Mouse (Mus musculus): ENCODE results near the gene Vdac1.
"Not testable (repeated sequence)": the region's sequence is repeated elsewhere in the genome, so short reads cannot be mapped to it uniquely, and the experiment has no call there.

Vdac1 gene

GRCm38 (mm10) chr11:52374340-52374739, 13.7 kb downstream of the Vdac1 start:
- DNase-seq, result peak; percentile 78

- no peak for DNase-seq
These were observed 16.9 kb downstream of the Vdac1 start for GRCm38 (mm10) chr11:52377579-52377978.

- no peak for DNase-seq
These were observed 18.6 kb downstream of the Vdac1 start for GRCm38 (mm10) chr11:52379241-52379640.

- DNase-seq, result no peak
These were observed 23.1 kb downstream of the Vdac1 start for GRCm38 (mm10) chr11:52383741-52384140.

GRCm38 (mm10) chr11:52384667-52385066, 24.0 kb downstream of the Vdac1 start:
- no peak for DNase-seq

- DNase-seq, result no peak
These were observed 26.2 kb downstream of the Vdac1 start for GRCm38 (mm10) chr11:52386892-52387291.

- DNase-seq, result no peak
These were observed 27.5 kb downstream of the Vdac1 start for GRCm38 (mm10) chr11:52388150-52388549.

GRCm38 (mm10) chr11:52388979-52389378, 28.3 kb downstream of the Vdac1 start:
- DNase-seq, result not testable (repeated sequence)

GRCm38 (mm10) chr11:52389933-52390332, 29.3 kb downstream of the Vdac1 start:
- no peak for DNase-seq

GRCm38 (mm10) chr11:52394494-52394893, 33.8 kb downstream of the Vdac1 start:
- no peak for DNase-seq

GRCm38 (mm10) chr11:52395343-52395742, 34.7 kb downstream of the Vdac1 start:
- DNase-seq, result no peak

- peak; percentile 96 for DNase-seq
These were observed 35.4 kb downstream of the Vdac1 start, which contains the start of gene 9530068E07Rik for GRCm38 (mm10) chr11:52395940-52396596. Gene 9530068E07Rik, plus strand, starts transcription at chr11:52396428.

- DNase-seq, result no peak
These were observed 36.0 kb downstream of the Vdac1 start for GRCm38 (mm10) chr11:52396597-52397188.

GRCm38 (mm10) chr11:52397385-52397987, 36.8 kb downstream of the Vdac1 start:
- no peak for DNase-seq

- no peak for DNase-seq
These were observed 40.8 kb downstream of the Vdac1 start for GRCm38 (mm10) chr11:52401476-52401875.

GRCm38 (mm10) chr11:52402566-52402965, 41.9 kb downstream of the Vdac1 start:
- peak; percentile 52 for DNase-seq

GRCm38 (mm10) chr11:52404209-52404608, 43.5 kb downstream of the Vdac1 start:
- no peak for DNase-seq

GRCm38 (mm10) chr11:52405196-52405688, 44.6 kb downstream of the Vdac1 start:
- peak; percentile 34 for DNase-seq

- no peak for DNase-seq
These were observed 48.7 kb downstream of the Vdac1 start for GRCm38 (mm10) chr11:52409316-52409715.

- DNase-seq, result no peak
These were observed 57.7 kb downstream of the Vdac1 start for GRCm38 (mm10) chr11:52418358-52418757.

- peak; percentile 40 for DNase-seq
These were observed 58.6 kb downstream of the Vdac1 start for GRCm38 (mm10) chr11:52419246-52419645.

GRCm38 (mm10) chr11:52419861-52420260, 59.2 kb downstream of the Vdac1 start:
- DNase-seq, result no peak

- DNase-seq, result peak; percentile 25
These were observed 59.8 kb downstream of the Vdac1 start for GRCm38 (mm10) chr11:52420296-52421052.

Measured in kidney, postnatal 10 days (tissue).